Mouse (Mus musculus): Measurements from ENCODE around the gene Gba2. TPM values are rescaled to one million over a fixed set of nuclear protein-coding genes. Genes with fewer than 3 reads are reported as not detected.

Gene Gba2
- total RNA-seq, 2 experiments from 2014 or later = 61.0 to 64.4 TPM

DNA sequence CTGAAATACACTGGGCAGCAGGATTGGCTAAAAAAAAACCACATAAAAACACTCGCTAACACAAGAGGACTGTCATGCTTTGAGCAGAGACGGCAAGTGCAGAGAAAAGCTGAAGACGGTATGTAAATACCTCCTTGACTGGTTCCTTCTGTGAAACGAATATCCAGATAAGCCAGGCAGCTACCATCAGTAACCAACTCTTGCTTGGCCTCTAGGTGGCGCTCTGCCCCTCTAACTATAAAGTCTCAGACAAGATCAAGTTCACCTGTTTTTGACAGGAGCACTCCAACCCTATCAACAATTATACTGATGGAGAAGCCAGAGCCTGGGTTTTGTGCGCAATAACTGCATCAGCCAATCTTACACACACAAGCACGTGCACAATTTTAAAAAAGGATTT is 48.1 kb downstream of the Gba2 start:
- Histone ChIP-seq H3K4me3 (no peak overlapping the region), H3K27ac (no peak overlapping the region)
- peak; percentile 95 for TF ChIP-seq CTCF (conservative IDR thresholded peaks at IDR 0.05)

GRCm38 (mm10) chr4:43530081-43530501 is 48.6 kb downstream of the Gba2 start:
- TF ChIP-seq CTCF (conservative IDR thresholded peaks at IDR 0.05) = no peak
- Histone ChIP-seq H3K4me3 (no peak overlapping the region), H3K27ac (no peak overlapping the region)
- no peak for DNase-seq (ENCODE audit: low spot score in 2 of 2)

More for the DNA sequence above, 48.1 kb downstream of the Gba2 start:
- peak; percentile 69 to 72 for DNase-seq (ENCODE audit: low spot score in 2 of 2)

- Histone ChIP-seq H3K27ac (no peak overlapping the region), H3K4me3 (no peak overlapping the region)
- DNase-seq (ENCODE audit: low spot score in 2 of 2) = no peak
- TF ChIP-seq CTCF (conservative IDR thresholded peaks at IDR 0.05) = peak; percentile 48
Measured at GRCm38 (mm10) chr4:43528487-43528886, 50.2 kb downstream of the Gba2 start.

- DNase-seq (ENCODE audit: low spot score in 2 of 2) = no peak
- no peak overlapping the region for H3K4me3 ChIP-seq
- no peak overlapping the region for H3K27ac ChIP-seq
- peak; percentile 59 for TF ChIP-seq CTCF (conservative IDR thresholded peaks at IDR 0.05)
Measured at GRCm38 (mm10) chr4:43527880-43528279, 50.8 kb downstream of the Gba2 start.

- H3K4me3 ChIP-seq = no peak overlapping the region; the same call in 1 of the 2 replicates
- H3K27ac ChIP-seq = no peak overlapping the region
- peak; percentile 76 to 93 for DNase-seq (ENCODE audit: low spot score in 2 of 2)
- no peak for TF ChIP-seq CTCF (conservative IDR thresholded peaks at IDR 0.05)
Measured at GRCm38 (mm10) chr4:43519956-43520355, 58.7 kb downstream of the Gba2 start.

DNA sequence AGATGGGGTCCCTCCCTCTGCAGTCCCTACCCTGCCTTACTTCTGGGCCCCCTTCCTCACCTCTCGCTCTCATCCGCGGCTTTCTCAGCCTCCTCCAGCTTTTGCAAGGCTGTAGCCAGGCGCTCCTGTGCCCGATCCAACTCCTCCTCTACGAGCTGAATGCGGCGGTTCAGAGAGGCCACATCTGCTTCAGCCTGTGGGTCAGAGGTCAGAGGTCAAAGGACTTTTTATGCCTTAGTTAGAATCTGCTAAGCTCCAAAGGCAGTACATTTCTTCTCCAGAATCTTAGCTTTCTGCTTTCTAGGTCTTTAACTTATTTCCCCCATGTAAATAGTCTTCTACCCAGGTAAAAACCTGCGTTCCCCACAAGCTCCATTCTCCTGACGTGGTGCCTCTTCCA is 59.1 kb downstream of the Gba2 start:
- no peak overlapping the region for H3K27ac ChIP-seq
- TF ChIP-seq CTCF (conservative IDR thresholded peaks at IDR 0.05) = no peak
- no peak for DNase-seq (ENCODE audit: low spot score in 2 of 2)
- H3K4me3 ChIP-seq = no peak overlapping the region; the same call in 1 of the 2 replicates

Other genes starting within 250 kb of the Gba2 start
- 100 to 1,000 TPM; 117 to 120 TPM for gene Rusc2, start 196.9 kb downstream of the Gba2 start, total RNA-seq (2021)
- gene Fam166b, start 149.7 kb downstream of the Gba2 start, total RNA-seq (2021) = 1 to 10 TPM in 1 of 2 experiments, under 1 TPM in 1; 0.98 to 1.9 TPM
- gene Tesk1, start 136.9 kb downstream of the Gba2 start, total RNA-seq (2021) = 10 to 100 TPM; 79.9 to 86.0 TPM
- not detected for gene Cd72, start 124.2 kb downstream of the Gba2 start, total RNA-seq (2021)
- not detected for gene Sit1, start 95.1 kb downstream of the Gba2 start, total RNA-seq (2021)
- 10 to 100 TPM; 27.6 to 29.0 TPM for gene Ccdc107, start 86.0 kb downstream of the Gba2 start, total RNA-seq (2021)
- gene Arhgef39, start 79.2 kb downstream of the Gba2 start, total RNA-seq (2021) = 1 to 10 TPM in 1 of 2 experiments, under 1 TPM in 1; 0.64 to 1.0 TPM
- gene Car9, start 71.9 kb downstream of the Gba2 start, total RNA-seq (2021) = not detected
- 1 to 10 TPM; 5.4 to 6.1 TPM for gene Tpm2, start 55.1 kb downstream of the Gba2 start, total RNA-seq (2021)
- 10 to 100 TPM; 70.3 to 75.1 TPM for gene Creb3, start 16.5 kb downstream of the Gba2 start, total RNA-seq (2021)
- 10 to 100 TPM; 36.4 to 42.9 TPM for gene Tln1, start 16.2 kb downstream of the Gba2 start, total RNA-seq (2021)
- 10 to 100 TPM; 45.3 to 49.9 TPM for gene Rgp1, start 158 bp downstream of the Gba2 start, total RNA-seq (2021)
- gene Msmp, start 5.6 kb upstream of the Gba2 start, total RNA-seq (2021) = not detected
- 10 to 100 TPM; 57.4 to 59.3 TPM for gene Npr2, start 53.1 kb upstream of the Gba2 start, total RNA-seq (2021)
- 1 to 10 TPM; 2.0 to 2.5 TPM for gene Spag8, start 74.7 kb upstream of the Gba2 start, total RNA-seq (2021)
- gene Hint2, start 77.6 kb upstream of the Gba2 start, total RNA-seq (2021) = 10 to 100 TPM; 31.4 to 32.9 TPM
- 10 to 100 TPM; 74.8 to 75.5 TPM for gene Tmem8b, start 90.1 kb upstream of the Gba2 start, total RNA-seq (2021)
- 1 to 10 TPM; 1.4 to 1.5 TPM for gene Fam221b, start 90.3 kb upstream of the Gba2 start, total RNA-seq (2021)
- not detected for gene Olfr70, start 121.9 kb upstream of the Gba2 start, total RNA-seq (2021)
- not detected for gene Olfr71, start 131.4 kb upstream of the Gba2 start, total RNA-seq (2021)
- gene Hrct1, start 148.3 kb upstream of the Gba2 start, total RNA-seq (2021) = 1 to 10 TPM in 1 of 2 experiments, under 1 TPM in 1; 0.39 to 1.2 TPM
- gene Spaar, start 151.2 kb upstream of the Gba2 start, total RNA-seq (2021) = under 1 TPM; 0.97 to 0.98 TPM
- not detected for gene Olfr159, start 192.1 kb upstream of the Gba2 start, total RNA-seq (2021)
- gene Olfr156, start 245.0 kb upstream of the Gba2 start, total RNA-seq (2021) = not detected

All from layer of hippocampus, adult 2 months (tissue).